Mouse (Mus musculus): ENCODE data around the gene Mael. TPM values are rescaled to one million over a fixed set of nuclear protein-coding genes. Genes with fewer than 3 reads are reported as not detected.

The Mael gene
- not detected for polyA plus RNA-seq (2015; fragmentation: Illumina TruSeq; extraction: RNeasy Lipid Tissue Mini Kit (QIAGEN cat#74804); ENCODE audit: insufficient read depth, low read depth, low replicate concordance)

GRCm38 (mm10) chr1:166238315-166238969 is at the start of gene Mael:
Gene Mael (minus strand): TSS chr1:166238747.

GRCm38 (mm10) chr1:166253898-166254894 is 15.6 kb upstream of the Mael start, which contains the start of gene Ildr2:
Gene Ildr2 (plus strand): TSS chr1:166254139.

Other genes starting within 250 kb of the Mael start
- gene Pou2f1, start 236.1 kb downstream of the Mael start, polyA plus RNA-seq (2015; fragmentation: Illumina TruSeq; extraction: RNeasy Lipid Tissue Mini Kit (QIAGEN cat#74804); ENCODE audit: insufficient read depth, low read depth, low replicate concordance): 1.8 TPM
- not detected for gene Dusp27, start 110.8 kb downstream of the Mael start, polyA plus RNA-seq (2015; fragmentation: Illumina TruSeq; extraction: RNeasy Lipid Tissue Mini Kit (QIAGEN cat#74804); ENCODE audit: insufficient read depth, low read depth, low replicate concordance)
- gene Gpa33, start 108.5 kb downstream of the Mael start, polyA plus RNA-seq (2015; fragmentation: Illumina TruSeq; extraction: RNeasy Lipid Tissue Mini Kit (QIAGEN cat#74804); ENCODE audit: insufficient read depth, low read depth, low replicate concordance): not detected
- 3.5 TPM for gene Ildr2, start 15.4 kb upstream of the Mael start, polyA plus RNA-seq (2015; fragmentation: Illumina TruSeq; extraction: RNeasy Lipid Tissue Mini Kit (QIAGEN cat#74804); ENCODE audit: insufficient read depth, low read depth, low replicate concordance)
- gene Tada1, start 140.3 kb upstream of the Mael start, polyA plus RNA-seq (2015; fragmentation: Illumina TruSeq; extraction: RNeasy Lipid Tissue Mini Kit (QIAGEN cat#74804); ENCODE audit: insufficient read depth, low read depth, low replicate concordance): 5.9 TPM
- gene Pogk, start 171.1 kb upstream of the Mael start, polyA plus RNA-seq (2015; fragmentation: Illumina TruSeq; extraction: RNeasy Lipid Tissue Mini Kit (QIAGEN cat#74804); ENCODE audit: insufficient read depth, low read depth, low replicate concordance): 2.8 TPM